Mouse (Mus musculus) heart, postnatal 0 days (tissue): ENCODE measurements at regions not wholly inside any gene's neighbourhood (a gene's known extent, or its start where the extent isn't known, plus 50 kb on each side); places are given as distances from the start of the nearest gene placed in this dataset.

ENCODE experiments used
- ATAC-seq: fragments of 200-750 bp; cut with Nextera tagmentation; 2 replicates; pipeline ENCODE4 v1.8.0; 2017; ENCODE audit warnings: low read depth, moderate number of reproducible peaks, moderate library complexity; ENCODE audit not compliant: insufficient read depth
- DNase-seq: peaks from one replicate; pipeline ENCODE4 v3.0.0-alpha.2; 2016; ENCODE audit warnings: low spot score
- H3K27ac ChIP-seq: fragments of 300-500 bp; sonication (generic); 2 replicates; pipeline ENCODE4 v1.5.1; 2014; ENCODE audit warnings: low read depth, mild to moderate bottlenecking
- H3K27me3 ChIP-seq: fragments of 300-500 bp; sonication (generic); 2 replicates; pipeline ENCODE4 v1.6.1; 2014; ENCODE audit warnings: low read length, mixed read lengths; ENCODE audit not compliant: control insufficient read depth, insufficient read depth
- H3K36me3 ChIP-seq: fragments of 300-500 bp; sonication (generic); replicated peaks from 2 replicates; pipeline ENCODE4 v1.6.1; 2014; ENCODE audit warnings: low read length, mixed read lengths; ENCODE audit not compliant: control insufficient read depth, insufficient read depth
- H3K4me1 ChIP-seq: fragments of 300-500 bp; sonication (generic); 2 replicates; pipeline ENCODE4 v1.6.1; 2014; ENCODE audit warnings: antibody characterized with exemption; ENCODE audit not compliant: control insufficient read depth, insufficient read depth
- H3K4me2 ChIP-seq: fragments of 300-500 bp; sonication (generic); 2 replicates; pipeline ENCODE4 v1.6.1; 2014; ENCODE audit warnings: low read depth, mild to moderate bottlenecking, low read length, moderate library complexity
- H3K4me3 ChIP-seq: fragments of 300-500 bp; sonication (generic); 2 replicates; pipeline ENCODE4 v1.5.1; 2014; ENCODE audit warnings: low read depth, low read length
- H3K9ac ChIP-seq: fragments of 300-500 bp; sonication (generic); replicated peaks from 2 replicates; pipeline ENCODE4 v1.6.1; 2014; ENCODE audit warnings: low read depth, low read length, mixed read lengths
- H3K9me3 ChIP-seq: fragments of 300-500 bp; sonication (generic); replicated peaks from 2 replicates; pipeline ENCODE4 v1.6.1; 2016; ENCODE audit warnings: low read length; ENCODE audit not compliant: control insufficient read depth
- CTCF ChIP-seq: IDR thresholded peaks from 2 replicates; pipeline ENCODE4 v1.5.1; 2016; ENCODE audit warnings: antibody characterized with exemption, control low read depth, low read depth
- EP300 ChIP-seq: IDR thresholded peaks from 2 replicates; pipeline ENCODE4 v1.6.1; 2016; ENCODE audit warnings: antibody characterized with exemption, low read depth
- WGBS: fragments of 180-500 bp; shearing (Covaris S2); extraction: QIAGEN DNeasy Blood & Tissue Kit; methylation state at CpG from one replicate; pipeline ENCODE4 v1.1.7; 2014; 5-methylcytosine and 5-hydroxymethylcytosine counted together

GRCm38 (mm10) chr8:92222992-92223391 lies 134.4 kb upstream of the Irx5 start:
- WGBS = 52% methylated on average over 3 of the region's 3 CpGs
- no peak overlapping the region for H3K4me3 ChIP-seq
- H3K9me3 ChIP-seq = no peaks in the 10 kb centered on the region; the same call in 1 of the 2 replicates
- TF ChIP-seq CTCF = no peak
- no peak for TF ChIP-seq EP300
- no peak overlapping the region for H3K4me2 ChIP-seq
- ATAC-seq (no peak), DNase-seq (no peak)
- no peak overlapping the region for H3K27ac ChIP-seq
- no peaks in the 10 kb centered on the region for H3K4me1 ChIP-seq
- no peaks in the 10 kb centered on the region for H3K27me3 ChIP-seq
- H3K36me3 ChIP-seq = no peaks in the 10 kb centered on the region
- no peak overlapping the region for H3K9ac ChIP-seq

GRCm38 (mm10) chr8:92219181-92219890 lies 138.1 kb upstream of the Irx5 start:
- no peak overlapping the region for H3K4me3 ChIP-seq
- 72% methylated on average over 9 of the region's 9 CpGs for WGBS
- no peak overlapping the region for H3K9ac ChIP-seq
- 0 out of 2 replicates have a peak, but pooled peaks cover 10% of the 10 kb centered on the region for H3K27me3 ChIP-seq
- no peak overlapping the region for H3K4me2 ChIP-seq
- ATAC-seq (no peak), DNase-seq (no peak)
- H3K9me3 ChIP-seq = no peaks in the 10 kb centered on the region
- no peaks in the 10 kb centered on the region for H3K36me3 ChIP-seq
- no peak overlapping the region for H3K27ac ChIP-seq
- H3K4me1 ChIP-seq = no peaks in the 10 kb centered on the region
- no peak for TF ChIP-seq CTCF
- TF ChIP-seq EP300 = no peak

- H3K36me3 ChIP-seq = no peaks in the 10 kb centered on the region
- H3K27ac ChIP-seq = no peak overlapping the region
- H3K27me3 ChIP-seq = 0 out of 2 replicates have a peak, but pooled peaks cover 10% of the 10 kb centered on the region
- ATAC-seq (no peak), DNase-seq (no peak)
- TF ChIP-seq EP300 (no peak), CTCF (no peak)
- H3K4me2 ChIP-seq = no peak overlapping the region
- H3K4me1 ChIP-seq = no peaks in the 10 kb centered on the region
- WGBS = 87% methylated on average over 2 of the region's 2 CpGs
- no peak overlapping the region for H3K4me3 ChIP-seq
- H3K9ac ChIP-seq = no peak overlapping the region
- H3K9me3 ChIP-seq = no peaks in the 10 kb centered on the region
These were observed 139.9 kb upstream of the Irx5 start for GRCm38 (mm10) chr8:92217521-92217920.

GRCm38 (mm10) chr8:92216176-92216575 lies 141.2 kb upstream of the Irx5 start:
- DNase-seq (no peak), ATAC-seq (no peak)
- H3K9ac ChIP-seq = no peak overlapping the region
- 0 out of 2 replicates have a peak, but pooled peaks cover 10% of the 10 kb centered on the region for H3K27me3 ChIP-seq
- H3K4me2 ChIP-seq = no peak overlapping the region
- TF ChIP-seq EP300 = no peak
- no peak for TF ChIP-seq CTCF
- no peaks in the 10 kb centered on the region for H3K4me1 ChIP-seq
- H3K36me3 ChIP-seq = no peaks in the 10 kb centered on the region
- WGBS = 10% methylated on average over 4 of the region's 5 CpGs
- H3K4me3 ChIP-seq = no peak overlapping the region
- no peak overlapping the region for H3K27ac ChIP-seq
- H3K9me3 ChIP-seq = no peaks in the 10 kb centered on the region

GRCm38 (mm10) chr8:92212786-92213535 lies 144.5 kb upstream of the Irx5 start:
- Histone ChIP-seq H3K9ac (no peak overlapping the region), H3K4me2 (no peak overlapping the region), H3K36me3 (no peaks in the 10 kb centered on the region), H3K9me3 (no peaks in the 10 kb centered on the region), H3K4me1 (no peaks in the 10 kb centered on the region), H3K4me3 (no peak overlapping the region), H3K27me3 (0 out of 2 replicates have a peak, but pooled peaks cover 10% of the 10 kb centered on the region), H3K27ac (no peak overlapping the region)
- ATAC-seq (no peak), DNase-seq (no peak)
- WGBS = 77% methylated on average over 14 of the region's 14 CpGs
- TF ChIP-seq CTCF (no peak), EP300 (no peak)
